ENCODE assay signal across 9 mouse cellular contexts in the genomic region with DNA sequence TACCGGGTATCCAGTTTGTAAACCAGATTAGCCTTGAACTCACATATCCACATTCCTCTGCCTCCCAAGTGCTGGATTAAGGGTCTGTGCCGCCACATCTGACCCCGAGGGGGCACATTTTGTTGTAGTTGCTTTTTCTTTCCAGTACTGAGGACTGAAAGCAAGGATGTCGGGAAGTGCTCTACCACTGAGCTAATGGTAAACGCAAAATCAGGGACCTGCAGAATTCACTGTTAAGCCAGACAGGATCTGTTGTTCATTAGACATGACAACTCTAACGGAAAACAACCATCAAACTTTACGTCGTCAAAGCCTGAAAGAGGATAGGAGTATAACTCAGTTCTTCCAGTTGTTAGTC. TPM values are rescaled to one million over a fixed set of nuclear protein-coding genes. Genes with fewer than 3 reads are reported as not detected.
DNase-seq lines count a peak whose midpoint lies in the region; ATAC-seq and TF ChIP-seq lines count a peak whose summit lies in the region.
"Had no signal": no experiment of that assay in that cellular context is flagged by ENCODE, and none has a peak within 500 bp of the region (broad histone marks: within the 10 kb centered on the region; RNA-seq: fewer than 3 reads in every experiment).

No protein-coding gene starts in this region.

- H3K27ac ChIP-seq in heart, embryonic 15.5 days = peak overlapping the region; percentile 87
- H3K27ac ChIP-seq in ES-E14 (ENCODE audit: insufficient read depth, low read depth, low read length, poor library complexity, severe bottlenecking) = peak overlapping the region; percentile 63; the same call in 1 of the 2 replicates
- H3K27ac ChIP-seq in forebrain, embryonic 14.5 days (ENCODE audit: low read depth, low read length) = peak overlapping the region; percentile 66; the same call in 1 of the 2 replicates
- H3K27ac ChIP-seq in liver, embryonic 11.5 days (ENCODE audit: low read depth, low read length) = 0 out of 2 replicates have a peak overlapping the region, but pooled peaks have one; percentile 3

- no peaks in the 10 kb centered on the region for H3K27me3 ChIP-seq in heart, embryonic 15.5 days
- H3K27me3 ChIP-seq in forebrain, embryonic 14.5 days (replicated peaks; ENCODE audit: control insufficient read depth, insufficient read depth, low read length) = no peaks in the 10 kb centered on the region
- no peaks in the 10 kb centered on the region for H3K27me3 ChIP-seq in liver, embryonic 11.5 days (replicated peaks; ENCODE audit: control insufficient read depth, insufficient read depth, low read length)
- H3K27me3 ChIP-seq: Patski had no signal

- peak; percentile 1; the same call in 1 of the 2 replicates for ATAC-seq in heart, embryonic 15.5 days (replicated peaks; ENCODE audit: insufficient number of reproducible peaks, insufficient read depth, low FRiP score, low read depth)
- no peak; the same call in 1 of the 2 replicates for ATAC-seq in forebrain, embryonic 14.5 days
- peak; percentile 38 for ATAC-seq in liver, embryonic 11.5 days (replicated peaks; ENCODE audit: low FRiP score)

- no peak for DNase-seq in heart, adult 18-20 months
- DNase-seq in ES-E14 (ENCODE audit: low read depth, low spot score) = no peak
- no peak for DNase-seq in forebrain, embryonic 14.5 days (ENCODE audit: low spot score)
- DNase-seq in liver, embryonic 11.5 days (ENCODE audit: low spot score) = no peak
- DNase-seq in testis, postnatal 10 days (ENCODE audit: low spot score) = peak; percentile 51
- DNase-seq in cerebellum, adult 11 months = no peak
- no peak for DNase-seq in c-Kit-positive CD71-positive TER-119-positive erythroid progenitor cells, embryonic 14.5 days (ENCODE audit: low spot score)

- peak overlapping the region; percentile 82 for H3K4me3 ChIP-seq in heart, embryonic 15.5 days
- H3K4me3 ChIP-seq in ES-E14 (ENCODE audit: insufficient read depth in 1 of 2, low read depth in 1 of 2, low read length in 2 of 2, poor library complexity in 1 of 2, severe bottlenecking in 1 of 2) = peak overlapping the region; percentile 57 to 88
- H3K4me3 ChIP-seq in forebrain, embryonic 14.5 days (ENCODE audit: low read depth, low read length) = peak overlapping the region; percentile 69
- H3K4me3 ChIP-seq in liver, embryonic 11.5 days (ENCODE audit: low read depth, low read length) = peak overlapping the region; percentile 73

- H3K9me3 ChIP-seq in heart, embryonic 15.5 days (replicated peaks) = no peaks in the 10 kb centered on the region
- H3K9me3 ChIP-seq in ES-E14 (ENCODE audit: control insufficient read depth, insufficient read depth, low read depth, low read length) = no peaks in the 10 kb centered on the region
- H3K9me3 ChIP-seq in forebrain, embryonic 14.5 days (replicated peaks; ENCODE audit: control insufficient read depth, low read length) = no peaks in the 10 kb centered on the region
- H3K9me3 ChIP-seq in liver, embryonic 11.5 days (ENCODE audit: control insufficient read depth, low read length) = no peaks in the 10 kb centered on the region

- H3K4me2 ChIP-seq in heart, embryonic 15.5 days = peak overlapping the region; percentile 68
- H3K4me2 ChIP-seq in forebrain, embryonic 14.5 days (ENCODE audit: low read length) = peak overlapping the region; percentile 53
- H3K4me2 ChIP-seq in liver, embryonic 11.5 days = peak overlapping the region; percentile 82

- 3% methylated on average over 8 of the region's 8 CpGs for WGBS in heart, embryonic 15.5 days
- WGBS in forebrain, embryonic 14.5 days = 3% methylated on average over 8 of the region's 8 CpGs
- WGBS in liver, embryonic 11.5 days = 6% methylated on average over 8 of the region's 8 CpGs

- in situ Hi-C loops in ES-E14 (cut with MboI; ENCODE audit: low sequenced_read_pairs in 2 of 2, unreplicated experiment in 2 of 2) = no loop called here

- peak overlapping the region; percentile 49 for H3K9ac ChIP-seq in heart, embryonic 15.5 days
- H3K9ac ChIP-seq in ES-E14 (ENCODE audit: insufficient read depth, low read depth, low read length, poor library complexity, severe bottlenecking) = peak overlapping the region; percentile 76
- H3K9ac ChIP-seq in forebrain, embryonic 14.5 days (ENCODE audit: low read length) = peak overlapping the region; percentile 67
- H3K9ac ChIP-seq in liver, embryonic 11.5 days (ENCODE audit: low read depth, low read length) = peak overlapping the region; percentile 43

- peaks cover 19% of the 10 kb centered on the region for H3K36me3 ChIP-seq in heart, embryonic 15.5 days
- H3K36me3 ChIP-seq in ES-E14 (ENCODE audit: control insufficient read depth, insufficient read depth, low read length, poor library complexity, severe bottlenecking) = peaks cover 12% of the 10 kb centered on the region
- H3K36me3 ChIP-seq in forebrain, embryonic 14.5 days (ENCODE audit: control insufficient read depth, insufficient read depth, low read length) = peaks cover 23% of the 10 kb centered on the region
- peaks cover 10% of the 10 kb centered on the region for H3K36me3 ChIP-seq in liver, embryonic 11.5 days (ENCODE audit: control insufficient read depth, insufficient read depth, low read length)

- peaks cover 18% of the 10 kb centered on the region for H3K4me1 ChIP-seq in heart, embryonic 15.5 days (replicated peaks)
- H3K4me1 ChIP-seq in ES-E14 (ENCODE audit: control insufficient read depth in 2 of 2, insufficient read depth in 2 of 2, low read length in 2 of 2, poor library complexity in 1 of 2) = peaks cover 2% of the 10 kb centered on the region in 2 experiments; a peak in 1 of 4 replicates
- H3K4me1 ChIP-seq in forebrain, embryonic 14.5 days (ENCODE audit: control insufficient read depth, insufficient read depth, low read length) = peaks cover 17% of the 10 kb centered on the region
- peaks cover 11% of the 10 kb centered on the region for H3K4me1 ChIP-seq in liver, embryonic 11.5 days (replicated peaks; ENCODE audit: control insufficient read depth, insufficient read depth, low read length)

TF ChIP-seq in ES-E14, 5 proteins besides CTCF, POLR2A, EP300 and RAD21:
- TF ChIP-seq ZNF384 (IDR thresholded peaks at IDR 0.05; ENCODE audit: low read depth, low read length) (no peak), ZC3H11A (IDR thresholded peaks at IDR 0.05; ENCODE audit: borderline replicate concordance, low read depth, low read length) (no peak), HCFC1 (IDR thresholded peaks at IDR 0.05; ENCODE audit: borderline replicate concordance, insufficient read depth, low read length) (no peak; the same call in 1 of the 2 replicates), CHD2 (IDR thresholded peaks at IDR 0.05; ENCODE audit: low read depth, low read length) (no peak), MAFK (IDR thresholded peaks at IDR 0.05; ENCODE audit: insufficient read depth, low read depth, low read length) (no peak)
TF ChIP-seq in ES-E14: peak in this region for 0.

RNA-seq across cellular contexts. Expression of a gene that starts 0.4 kb away (rescaled TPM):
- polyA plus RNA-seq in heart, embryonic 15.5 days (2015; fragmentation: Nextera tagmentation; extraction: Ambion mirVana) = 231 and 234 TPM in 2 replicates
- 100 to 1,000 TPM; 203 to 215 TPM for total RNA-seq in heart, adult 18-20 months (2021)
- total RNA-seq in ES-E14 (2012; rRNA removed) = 138 and 162 TPM in 2 replicates
- polyA plus RNA-seq in forebrain, embryonic 14.5 days (2014; fragmentation: Nextera tagmentation; extraction: Ambion mirVana) = 318 and 353 TPM in 2 replicates
- polyA plus RNA-seq in liver, embryonic 11.5 days (2014; fragmentation: Nextera tagmentation; extraction: Ambion mirVana) = 218 and 231 TPM in 2 replicates

RNA-seq across cellular contexts. Expression of a gene that starts 39.1 kb away (rescaled TPM):
- 11.4 and 14.5 TPM in 2 replicates for polyA plus RNA-seq in heart, embryonic 15.5 days (2015; fragmentation: Nextera tagmentation; extraction: Ambion mirVana)
- total RNA-seq in heart, adult 18-20 months (2021) = 1 to 10 TPM; 3.5 to 3.7 TPM
- total RNA-seq in ES-E14 (2012; rRNA removed) = 2.8 and 3.2 TPM in 2 replicates
- polyA plus RNA-seq in forebrain, embryonic 14.5 days (2014; fragmentation: Nextera tagmentation; extraction: Ambion mirVana) = 18.4 and 18.8 TPM in 2 replicates
- polyA plus RNA-seq in liver, embryonic 11.5 days (2014; fragmentation: Nextera tagmentation; extraction: Ambion mirVana) = 6.6 and 6.9 TPM in 2 replicates

RNA-seq across cellular contexts. Expression of a gene that starts 58.0 kb away (rescaled TPM):
- 22.5 and 29.2 TPM in 2 replicates for polyA plus RNA-seq in heart, embryonic 15.5 days (2015; fragmentation: Nextera tagmentation; extraction: Ambion mirVana)
- 10 to 100 TPM; 18.3 to 26.0 TPM for total RNA-seq in heart, adult 18-20 months (2021)
- total RNA-seq in ES-E14 (2012; rRNA removed) = 12.5 and 19.0 TPM in 2 replicates
- 51.1 and 55.9 TPM in 2 replicates for polyA plus RNA-seq in forebrain, embryonic 14.5 days (2014; fragmentation: Nextera tagmentation; extraction: Ambion mirVana)
- polyA plus RNA-seq in liver, embryonic 11.5 days (2014; fragmentation: Nextera tagmentation; extraction: Ambion mirVana) = 32.6 and 34.4 TPM in 2 replicates

RNA-seq across cellular contexts. Expression of a gene that starts 58.1 kb away (rescaled TPM):
- polyA plus RNA-seq in heart, embryonic 15.5 days (2015; fragmentation: Nextera tagmentation; extraction: Ambion mirVana) = 355 and 388 TPM in 2 replicates
- 1,000 to 10,000 TPM in 1 of 2 experiments, 100 to 1,000 TPM in 1; 874 to 1,007 TPM for total RNA-seq in heart, adult 18-20 months (2021)
- total RNA-seq in ES-E14 (2012; rRNA removed) = 106 and 109 TPM in 2 replicates
- 230 and 240 TPM in 2 replicates for polyA plus RNA-seq in forebrain, embryonic 14.5 days (2014; fragmentation: Nextera tagmentation; extraction: Ambion mirVana)
- 223 and 236 TPM in 2 replicates for polyA plus RNA-seq in liver, embryonic 11.5 days (2014; fragmentation: Nextera tagmentation; extraction: Ambion mirVana)

Comparison
In these comparisons a context has a peak if more than half of its experiments do, and no peak if none do; other contexts are left out.
1. H3K27ac ChIP-seq: peak in every context shown above with its lines; median percentile 87 in heart, embryonic 15.5 days; 66 in forebrain, embryonic 14.5 days; 63 in ES-E14; 3 in liver, embryonic 11.5 days.